Mouse (Mus musculus) gastrocnemius, postnatal 36 days (tissue): Measurements from ENCODE around the gene Abat. TPM values are rescaled to one million over a fixed set of nuclear protein-coding genes. Genes with fewer than 3 reads are reported as not detected.
"Not testable (repeated sequence)": the region's sequence is repeated elsewhere in the genome, so short reads cannot be mapped to it uniquely, and the experiment has no call there.

Experiments
- DNase-seq, 2 experiments: peaks; one replicate each; pipeline ENCODE4 v3.0.0; 2022
- intact Hi-C: fragments of 180-260 bp; cut with DNase I; formaldehyde crosslinking; loops from one replicate; pipeline ENCODE4 v1.15.1; 2025
- total RNA-seq, 2 experiments: library from RNA; stranded (reverse); gene quantifications; 2 replicates each; pipeline ENCODE4 v1.2.3; 2021

The Abat gene
- total RNA-seq, 2 experiments from 2014 or later = 1.9 to 2.8 TPM

- DNase-seq = no peak
Observed at GRCm38 (mm10) chr16:8530018-8530417, 16.8 kb downstream of the Abat start.

DNA sequence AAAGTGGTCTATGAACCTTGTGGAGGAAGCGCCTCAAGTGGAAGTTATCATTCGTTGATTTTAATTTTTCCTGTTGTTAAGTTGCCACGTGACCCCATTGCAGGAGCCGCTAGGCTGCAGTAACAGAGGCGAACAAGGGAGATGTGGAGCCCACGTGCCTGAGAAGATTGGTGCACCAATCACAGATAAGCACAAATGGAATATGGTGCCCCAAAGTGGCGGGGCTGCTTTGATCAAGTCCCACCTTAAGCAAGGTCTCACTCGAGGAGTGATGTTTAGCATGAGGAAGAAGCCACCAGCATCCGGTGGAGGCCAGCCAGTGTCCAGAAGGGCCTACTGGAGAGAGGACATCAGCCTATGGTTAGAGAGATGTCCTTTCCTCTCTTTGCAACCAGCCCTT, 19.2 kb downstream of the Abat start:
- DNase-seq = no peak
- intact Hi-C loops = no loop called here

More at GRCm38 (mm10) chr16:8530018-8530417, 16.8 kb downstream of the Abat start:
- intact Hi-C loops = no loop called here

GRCm38 (mm10) chr16:8532894-8533293, 19.7 kb downstream of the Abat start:
- DNase-seq = no peak
- intact Hi-C loops = no loop called here

DNA sequence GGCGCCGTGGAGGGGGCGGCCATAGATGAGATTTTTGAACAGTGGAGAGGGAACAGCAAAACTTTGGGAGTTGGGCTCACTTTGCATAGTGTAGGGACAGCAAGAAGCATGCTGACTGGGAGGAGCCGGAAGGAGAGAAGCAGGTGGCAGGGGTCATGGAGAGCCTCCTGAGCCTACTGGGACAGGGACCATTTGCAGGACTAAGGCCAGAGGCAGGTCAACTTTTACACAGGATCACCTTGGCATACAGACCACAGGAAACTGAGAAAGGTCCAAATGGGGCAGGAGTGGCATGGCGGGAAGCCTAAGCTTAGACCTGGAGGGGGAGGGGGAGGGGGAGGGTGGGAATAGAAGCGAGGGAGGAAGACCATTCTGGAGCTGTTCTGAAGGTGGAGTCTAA, 20.2 kb downstream of the Abat start:
- no peak for DNase-seq
- intact Hi-C loops = no loop called here

DNA sequence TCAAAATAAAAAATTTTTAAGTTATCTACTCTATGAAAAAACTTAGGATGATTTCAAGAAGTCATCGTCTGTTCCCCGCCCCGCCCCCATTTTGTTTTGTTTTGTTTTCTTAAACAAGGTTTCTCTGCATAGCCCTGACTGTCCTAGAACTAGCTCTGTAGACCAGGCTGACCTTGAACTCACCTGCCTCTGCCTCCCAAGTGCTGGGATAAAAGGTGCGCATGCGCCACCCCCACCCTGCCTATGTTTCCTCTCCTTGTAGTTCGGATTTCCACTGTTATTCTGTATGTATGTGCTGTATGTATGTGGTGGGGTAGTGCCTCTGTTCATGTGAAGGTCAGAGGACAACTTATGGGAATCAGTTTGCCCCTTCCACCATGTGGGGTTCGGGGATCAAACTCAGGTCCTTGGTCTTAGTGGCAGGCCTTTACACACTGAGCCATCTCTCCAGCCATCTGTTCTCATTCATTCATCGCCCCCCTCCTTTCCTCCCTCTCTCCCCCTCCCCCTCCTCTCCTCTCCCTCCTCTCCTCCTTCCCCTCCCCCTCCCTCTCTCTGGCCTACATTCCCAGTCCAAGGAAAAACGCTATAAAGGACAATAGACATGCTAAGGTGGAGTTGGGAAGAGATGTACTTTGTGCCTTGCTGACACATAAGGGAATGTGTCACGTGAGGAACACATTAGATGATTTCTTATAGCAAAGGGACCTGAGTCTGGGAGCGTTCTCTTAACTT, 21.4 kb downstream of the Abat start:
- no peak for DNase-seq
- intact Hi-C loops = no loop called here

GRCm38 (mm10) chr16:8535411-8535810, 22.2 kb downstream of the Abat start:
- intact Hi-C loops = no loop called here
- no peak for DNase-seq

- intact Hi-C loops = no loop called here
- peak in 1 of 2 experiments; percentile 6 for DNase-seq
Observed at GRCm38 (mm10) chr16:8539150-8539865, 26.1 kb downstream of the Abat start.

DNA sequence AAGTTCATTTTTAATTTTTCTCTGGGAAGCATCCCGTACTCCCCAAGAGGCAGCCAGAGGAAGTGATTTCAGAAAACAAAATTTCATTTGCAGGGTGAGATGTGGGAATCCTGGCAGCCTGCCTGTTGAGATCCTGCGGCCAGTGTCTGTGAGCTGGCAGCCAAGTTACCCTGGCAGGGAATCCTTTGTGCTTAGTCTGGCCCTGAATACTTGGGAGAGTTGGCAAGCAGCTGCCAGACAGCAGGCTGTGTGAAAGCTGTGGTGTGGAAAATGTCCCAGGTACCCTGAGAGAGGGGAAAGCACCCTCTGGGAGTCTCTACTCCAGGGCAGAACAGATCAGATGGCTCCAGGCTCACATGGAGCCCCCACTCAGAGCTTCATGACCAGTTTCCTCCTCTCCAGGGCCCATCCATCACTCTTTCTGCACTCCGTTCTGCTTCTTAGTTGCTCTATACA, 27.7 kb downstream of the Abat start:
- DNase-seq = peak; percentile 40 to 64
- intact Hi-C loops = no loop called here

DNA sequence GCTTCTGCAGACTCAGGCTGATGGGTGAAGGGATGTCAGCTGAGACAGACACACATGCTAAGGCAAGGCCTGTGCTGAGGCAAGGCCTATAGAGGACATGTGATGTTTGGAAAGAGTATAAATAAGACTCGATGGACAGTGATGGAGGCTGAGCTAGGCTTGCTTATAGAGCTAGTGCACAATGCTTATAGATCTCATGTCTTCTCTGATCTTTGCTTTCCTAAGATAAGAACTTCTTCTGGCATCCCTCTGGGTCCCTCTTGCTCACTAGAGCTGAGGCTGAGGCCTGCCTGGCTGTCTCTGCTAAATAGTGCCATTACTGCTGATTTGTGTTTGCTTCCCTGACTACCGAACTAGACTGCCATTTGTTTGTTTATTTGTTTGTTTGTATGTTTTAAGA, 34.6 kb downstream of the Abat start:
- no peak for DNase-seq
- intact Hi-C loops = no loop called here

DNA sequence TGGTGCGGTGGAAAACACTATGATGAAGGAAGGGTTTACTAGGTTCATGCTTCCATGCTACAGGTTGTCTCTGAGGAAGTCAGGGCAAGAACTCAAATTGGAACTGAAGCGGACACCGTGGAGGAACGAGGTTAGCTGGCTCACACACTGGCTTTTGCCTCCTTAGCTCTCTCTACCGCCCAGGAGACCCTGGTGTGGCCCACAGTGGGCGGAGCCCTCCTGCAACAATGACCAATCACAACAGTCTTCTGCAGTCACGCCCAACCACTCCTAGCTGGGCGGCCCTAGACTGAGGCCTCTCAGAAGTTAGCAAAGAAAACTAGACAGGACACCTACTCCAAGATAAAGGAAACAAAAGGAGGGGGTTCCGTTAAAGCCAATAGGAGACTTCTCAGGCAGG, 36.3 kb downstream of the Abat start:
- intact Hi-C loops = no loop called here
- no peak for DNase-seq

DNA sequence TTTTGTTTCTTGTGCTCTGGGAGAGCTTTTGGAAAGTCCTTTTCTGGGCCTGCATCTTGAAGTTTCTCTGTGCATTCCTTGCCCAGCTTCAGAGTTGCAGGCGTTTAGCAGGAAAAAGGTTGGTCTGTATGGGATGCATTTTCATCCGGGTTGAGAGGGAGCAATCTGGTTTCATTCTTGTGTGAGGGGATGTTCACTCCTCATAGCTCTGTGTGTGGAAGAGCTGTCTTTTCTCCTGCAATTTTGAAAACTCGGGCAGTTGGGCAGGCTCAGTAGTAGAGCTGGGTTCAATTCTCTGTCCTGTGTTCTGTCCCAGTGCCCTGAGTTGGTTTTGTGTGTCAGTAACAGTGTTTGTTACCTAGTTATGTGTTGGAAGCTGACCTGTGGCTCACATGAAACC, 41.1 kb downstream of the Abat start:
- no peak for DNase-seq
- intact Hi-C loops = no loop called here

GRCm38 (mm10) chr16:8554751-8555150, 41.5 kb downstream of the Abat start:
- intact Hi-C loops = not testable (repeated sequence)

GRCm38 (mm10) chr16:8555371-8555770, 42.1 kb downstream of the Abat start:
- intact Hi-C loops, DNase-seq: not testable (repeated sequence)

More at GRCm38 (mm10) chr16:8554751-8555150, 41.5 kb downstream of the Abat start:
- DNase-seq = not testable (repeated sequence)

- no peak for DNase-seq
- intact Hi-C loops = no loop called here
Observed at GRCm38 (mm10) chr16:8560079-8560478, 46.9 kb downstream of the Abat start.

- intact Hi-C loops = not testable (repeated sequence)
Observed at GRCm38 (mm10) chr16:8561101-8561500, 47.9 kb downstream of the Abat start.

GRCm38 (mm10) chr16:8561856-8562255, 48.6 kb downstream of the Abat start:
- intact Hi-C loops, DNase-seq: not testable (repeated sequence)

More at GRCm38 (mm10) chr16:8561101-8561500, 47.9 kb downstream of the Abat start:
- not testable (repeated sequence) for DNase-seq

DNA sequence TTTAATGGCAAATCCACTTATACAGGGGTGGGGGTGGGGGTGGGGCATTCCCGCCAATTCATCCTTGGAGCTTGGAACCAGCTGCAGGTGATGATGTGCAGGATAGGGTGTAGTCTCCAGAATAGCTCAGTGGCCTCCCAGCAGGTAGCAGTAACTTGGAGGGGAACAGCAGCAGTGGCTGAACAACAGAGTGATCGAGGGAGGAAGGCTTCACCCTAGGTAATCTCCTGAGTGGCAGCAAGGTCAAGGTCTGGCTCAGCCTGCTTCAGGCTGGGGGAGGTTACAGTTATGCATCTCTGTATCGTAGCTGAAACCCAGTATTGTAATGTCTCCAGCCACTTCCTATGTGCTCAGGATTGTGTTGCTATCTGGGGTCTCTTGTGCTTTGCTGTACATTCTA, 49.6 kb downstream of the Abat start:
- DNase-seq, intact Hi-C loops: not testable (repeated sequence)

GRCm38 (mm10) chr16:8564836-8565235, 51.6 kb downstream of the Abat start:
- intact Hi-C loops = no loop called here
- DNase-seq = no peak

DNA sequence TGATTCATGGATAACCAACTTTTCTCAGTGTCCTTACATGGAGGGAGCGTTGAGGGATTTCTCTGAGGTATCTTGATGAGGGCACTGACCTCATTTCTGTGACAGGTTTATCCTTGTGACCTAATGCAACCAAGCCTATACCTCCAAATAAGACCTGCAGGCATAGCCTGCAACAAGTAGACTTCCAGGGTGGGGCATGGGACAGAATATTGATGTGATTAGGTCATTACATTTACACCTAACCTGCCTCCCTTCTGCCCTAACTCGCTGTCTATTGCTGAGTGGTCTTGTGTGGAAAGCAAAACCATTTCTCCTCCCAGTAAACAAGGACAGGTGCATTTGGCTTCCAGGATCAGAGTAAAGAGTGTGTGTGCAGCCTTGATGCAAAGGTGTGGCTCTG, 52.3 kb downstream of the Abat start:
- no peak for DNase-seq
- intact Hi-C loops = no loop called here

- DNase-seq = no peak
- intact Hi-C loops = no loop called here
Observed at GRCm38 (mm10) chr16:8566115-8566711, 53.0 kb downstream of the Abat start.

DNA sequence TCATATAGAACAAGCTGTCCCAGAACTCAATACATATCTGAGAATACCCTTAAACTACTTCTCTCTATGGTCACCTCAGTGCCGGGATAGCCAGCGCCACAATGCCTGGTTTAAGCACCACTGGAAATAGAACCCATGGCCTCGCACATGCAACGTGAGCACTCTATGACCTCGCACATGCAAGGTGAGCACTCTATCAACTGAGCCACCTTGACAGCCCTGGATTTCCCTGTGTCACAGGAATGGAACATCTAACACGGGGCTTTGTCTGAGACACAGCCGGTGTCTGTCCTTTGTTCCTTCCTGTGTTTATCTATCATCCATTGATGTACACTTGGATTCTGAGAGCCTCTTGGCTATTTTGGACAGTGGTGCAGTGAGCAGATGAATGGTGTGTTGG, 55.7 kb downstream of the Abat start:
- DNase-seq = no peak
- intact Hi-C loops = no loop called here
